8 mouse cellular contexts compared by ENCODE assay signal in genomic region chr3:34795984-34796266, GRCm38 (mm10).
DNase-seq lines count a peak whose midpoint lies in the region; ATAC-seq and TF ChIP-seq lines count a peak whose summit lies in the region.

No protein-coding gene starts in this region.

- peak overlapping the region; percentile 62 for H3K4me2 ChIP-seq in heart, postnatal 0 days (ENCODE audit: low read depth, low read length)
- H3K4me2 ChIP-seq in embryonic facial prominence, embryonic 13.5 days = peak overlapping the region; percentile 68
- peak overlapping the region; percentile 59 for H3K4me2 ChIP-seq in hindbrain, embryonic 13.5 days
- H3K4me2 ChIP-seq in midbrain, embryonic 13.5 days (replicated peaks) = peak overlapping the region; percentile 64

- H3K9me3 ChIP-seq in heart, postnatal 0 days (replicated peaks; ENCODE audit: control insufficient read depth, low read length) = no peaks in the 10 kb centered on the region
- no peaks in the 10 kb centered on the region for H3K9me3 ChIP-seq in embryonic facial prominence, embryonic 13.5 days
- H3K9me3 ChIP-seq in hindbrain, embryonic 13.5 days = no peaks in the 10 kb centered on the region
- H3K9me3 ChIP-seq in midbrain, embryonic 13.5 days = no peaks in the 10 kb centered on the region

- no peak for ATAC-seq in heart, postnatal 0 days (ENCODE audit: insufficient read depth, low read depth)
- ATAC-seq in embryonic facial prominence, embryonic 13.5 days (ENCODE audit: insufficient number of reproducible peaks, insufficient read depth, low FRiP score, low TSS enrichment, low read depth) = no peak
- ATAC-seq in hindbrain, embryonic 13.5 days (ENCODE audit: low FRiP score) = 0 out of 2 replicates have a peak, but pooled peaks have one; percentile 2
- ATAC-seq in midbrain, embryonic 13.5 days = no peak

- H3K27me3 ChIP-seq in heart, postnatal 0 days (ENCODE audit: control insufficient read depth, insufficient read depth, low read length) = no peaks in the 10 kb centered on the region
- H3K27me3 ChIP-seq in embryonic facial prominence, embryonic 13.5 days = peaks cover 8% of the 10 kb centered on the region
- peaks cover 30% of the 10 kb centered on the region for H3K27me3 ChIP-seq in hindbrain, embryonic 13.5 days
- H3K27me3 ChIP-seq in midbrain, embryonic 13.5 days = peaks cover 15% of the 10 kb centered on the region; the same call in 1 of the 2 replicates

- WGBS in heart, postnatal 0 days = 11% methylated on average over 5 of the region's 5 CpGs
- 11% methylated on average over 5 of the region's 5 CpGs for WGBS in embryonic facial prominence, embryonic 13.5 days
- 8% methylated on average over 5 of the region's 5 CpGs for WGBS in hindbrain, embryonic 13.5 days
- WGBS in midbrain, embryonic 13.5 days = 7% methylated on average over 5 of the region's 5 CpGs

- H3K36me3 ChIP-seq in heart, postnatal 0 days (replicated peaks; ENCODE audit: control insufficient read depth, insufficient read depth, low read length) = no peaks in the 10 kb centered on the region
- no peaks in the 10 kb centered on the region for H3K36me3 ChIP-seq in embryonic facial prominence, embryonic 13.5 days
- no peaks in the 10 kb centered on the region for H3K36me3 ChIP-seq in hindbrain, embryonic 13.5 days
- no peaks in the 10 kb centered on the region for H3K36me3 ChIP-seq in midbrain, embryonic 13.5 days

- peaks cover 4% of the 10 kb centered on the region; the same call in 1 of the 2 replicates for H3K4me1 ChIP-seq in heart, postnatal 0 days (ENCODE audit: control insufficient read depth, insufficient read depth)
- H3K4me1 ChIP-seq in embryonic facial prominence, embryonic 13.5 days = peaks cover 6% of the 10 kb centered on the region
- peaks cover 11% of the 10 kb centered on the region for H3K4me1 ChIP-seq in hindbrain, embryonic 13.5 days (replicated peaks)
- peaks cover 11% of the 10 kb centered on the region for H3K4me1 ChIP-seq in midbrain, embryonic 13.5 days (replicated peaks)

- no peak for TF ChIP-seq EP300 in heart, postnatal 0 days (IDR thresholded peaks at IDR 0.05; ENCODE audit: low read depth)

- peak overlapping the region; percentile 34 for H3K4me3 ChIP-seq in heart, postnatal 0 days (ENCODE audit: low read depth, low read length)
- peak overlapping the region; percentile 41 for H3K4me3 ChIP-seq in embryonic facial prominence, embryonic 13.5 days
- peak overlapping the region; percentile 33 for H3K4me3 ChIP-seq in hindbrain, embryonic 13.5 days
- peak overlapping the region; percentile 39 for H3K4me3 ChIP-seq in midbrain, embryonic 13.5 days (replicated peaks)

- no peak overlapping the region for H3K27ac ChIP-seq in heart, postnatal 0 days (ENCODE audit: low read depth)
- peak overlapping the region; percentile 22; the same call in 1 of the 2 replicates for H3K27ac ChIP-seq in embryonic facial prominence, embryonic 13.5 days
- H3K27ac ChIP-seq in hindbrain, embryonic 13.5 days = no peak overlapping the region
- no peak overlapping the region for H3K27ac ChIP-seq in midbrain, embryonic 13.5 days

- DNase-seq in heart, postnatal 0 days (ENCODE audit: low spot score) = no peak
- no peak for DNase-seq in heart, postnatal 10 days
- DNase-seq in thymus, postnatal 4 days = no peak
- no peak for DNase-seq in kidney, postnatal 4 days
- no peak for DNase-seq in left cerebral cortex, postnatal 36 days (ENCODE audit: low spot score in 2 of 2)

- H3K9ac ChIP-seq in heart, postnatal 0 days (replicated peaks; ENCODE audit: low read depth, low read length) = no peak overlapping the region
- H3K9ac ChIP-seq in embryonic facial prominence, embryonic 13.5 days = peak overlapping the region; percentile 49; the same call in 1 of the 2 replicates
- peak overlapping the region; percentile 36; the same call in 1 of the 2 replicates for H3K9ac ChIP-seq in hindbrain, embryonic 13.5 days
- peak overlapping the region; percentile 49; the same call in 1 of the 2 replicates for H3K9ac ChIP-seq in midbrain, embryonic 13.5 days (replicated peaks)

- intact Hi-C loops in heart, postnatal 10 days (cut with DNase I) = no loop called here
- intact Hi-C loops in left cerebral cortex, postnatal 36 days (cut with DNase I) = no loop called here

- no peak for TF ChIP-seq CTCF in heart, postnatal 0 days (IDR thresholded peaks at IDR 0.05; ENCODE audit: low read depth)
